Mouse (Mus musculus) intestine, postnatal 0 days (tissue): Measurements from ENCODE around the gene Mafg. TPM values are rescaled to one million over a fixed set of nuclear protein-coding genes. Genes with fewer than 3 reads are reported as not detected.

Experiments used
- ATAC-seq: fragments of 200-750 bp; cut with Nextera tagmentation; 2 replicates; pipeline ENCODE4 v1.8.0; 2017; ENCODE audit warnings: mild to moderate bottlenecking, moderate TSS enrichment, moderate library complexity
- H3K27ac ChIP-seq: fragments of 300-500 bp; sonication (generic); 2 replicates; pipeline ENCODE4 v1.5.1; 2014; ENCODE audit warnings: mild to moderate bottlenecking, low read depth, low read length, moderate library complexity
- H3K27me3 ChIP-seq: fragments of 300-500 bp; sonication (generic); replicated peaks from 2 replicates; pipeline ENCODE4 v1.6.1; 2014; ENCODE audit warnings: low read length, mixed read lengths; ENCODE audit not compliant: control insufficient read depth, insufficient read depth
- H3K36me3 ChIP-seq: fragments of 300-500 bp; sonication (generic); 2 replicates; pipeline ENCODE4 v1.6.1; 2014; ENCODE audit warnings: mild to moderate bottlenecking, moderate library complexity; ENCODE audit not compliant: control insufficient read depth, insufficient read depth
- H3K4me1 ChIP-seq: fragments of 300-500 bp; sonication (generic); replicated peaks from 2 replicates; pipeline ENCODE4 v1.6.1; 2014; ENCODE audit warnings: antibody characterized with exemption, low read length, mixed read lengths; ENCODE audit not compliant: control insufficient read depth, insufficient read depth
- H3K4me2 ChIP-seq: fragments of 300-500 bp; sonication (generic); replicated peaks from 2 replicates; pipeline ENCODE4 v1.6.1; 2014; ENCODE audit warnings: low read depth, mild to moderate bottlenecking, moderate library complexity
- H3K4me3 ChIP-seq: fragments of 300-500 bp; sonication (generic); 2 replicates; pipeline ENCODE4 v1.5.1; 2014; ENCODE audit warnings: low read depth, low read length
- H3K9ac ChIP-seq: fragments of 300-500 bp; sonication (generic); 2 replicates; pipeline ENCODE4 v1.6.1; 2014; ENCODE audit warnings: mild to moderate bottlenecking, low read depth, low read length
- H3K9me3 ChIP-seq: fragments of 300-500 bp; sonication (generic); 2 replicates; pipeline ENCODE4 v1.6.1; 2016; ENCODE audit warnings: mixed run types; ENCODE audit not compliant: control insufficient read depth
- CTCF ChIP-seq: sonication (generic); IDR thresholded peaks from 2 replicates; pipeline ENCODE4 v1.5.1; 2016; ENCODE audit warnings: low read depth, mild to moderate bottlenecking, control low read depth, antibody characterized with exemption, moderate library complexity
- WGBS: fragments of 180-500 bp; shearing (Covaris S2); extraction: QIAGEN DNeasy Blood & Tissue Kit; methylation state at CpG from one replicate; pipeline ENCODE4 v1.1.7; 2014; 5-methylcytosine and 5-hydroxymethylcytosine counted together
- polyA plus RNA-seq: library from polyadenylated mRNA; unstranded; fragments of >200 nt; fragmentation: Nextera tagmentation; extraction: Ambion mirVana; gene quantifications from 2 replicates; pipeline ENCODE4 v1.2.1, GENCODE M21; 2015

Mafg gene
- polyA plus RNA-seq, 1 experiment from 2014 or later: 40.2 TPM

- H3K9me3 ChIP-seq: no peaks in the 10 kb centered on the region
- no peak within 1 kb of the TSS for H3K27ac ChIP-seq
- peak within 1 kb of the TSS; percentile 54 for H3K4me2 ChIP-seq
- no peak within 1 kb of the TSS for H3K9ac ChIP-seq
- H3K27me3 ChIP-seq: 0 out of 2 replicates have a peak, but pooled peaks cover 2% of the 10 kb centered on the region
- no peaks in the 10 kb centered on the region for H3K36me3 ChIP-seq
- no peak for ATAC-seq
- peak within 1 kb of the TSS; percentile 14; the same call in 1 of the 2 replicates for H3K4me3 ChIP-seq
- peaks cover 8% of the 10 kb centered on the region for H3K4me1 ChIP-seq
- no peak for TF ChIP-seq CTCF
- 7% methylated on average over 13 of the region's 13 CpGs for WGBS
These were observed 14.6 kb upstream of the Mafg start, which contains the start of gene Myadml2 for GRCm38 (mm10) chr11:120648001-120648476. Gene Myadml2 (minus strand): TSS chr11:120648158.

GRCm38 (mm10) chr11:120647047-120647830, 13.8 kb upstream of the Mafg start:
- H3K4me1 ChIP-seq: peaks cover 11% of the 10 kb centered on the region
- WGBS: 81% methylated on average over 35 of the region's 35 CpGs
- H3K4me3 ChIP-seq: no peak overlapping the region
- no peak for TF ChIP-seq CTCF
- H3K9ac ChIP-seq: no peak overlapping the region
- 0 out of 2 replicates have a peak, but pooled peaks cover 2% of the 10 kb centered on the region for H3K27me3 ChIP-seq
- no peak overlapping the region for H3K27ac ChIP-seq
- no peaks in the 10 kb centered on the region for H3K36me3 ChIP-seq
- no peak overlapping the region for H3K4me2 ChIP-seq
- no peaks in the 10 kb centered on the region for H3K9me3 ChIP-seq
- ATAC-seq: no peak

- TF ChIP-seq CTCF: no peak
- H3K4me3 ChIP-seq: peak within 1 kb of the TSS; percentile 48
- WGBS: under 1% methylated on average over 15 of the region's 15 CpGs
- 0 out of 2 replicates have a peak, but pooled peaks cover 2% of the 10 kb centered on the region for H3K27me3 ChIP-seq
- H3K36me3 ChIP-seq: no peaks in the 10 kb centered on the region; the same call in 1 of the 2 replicates
- peak within 1 kb of the TSS; percentile 32; the same call in 1 of the 2 replicates for H3K9ac ChIP-seq
- no peak within 1 kb of the TSS for H3K27ac ChIP-seq
- peaks cover 11% of the 10 kb centered on the region for H3K4me1 ChIP-seq
- ATAC-seq: peak; percentile 97
- H3K9me3 ChIP-seq: no peaks in the 10 kb centered on the region
- peak within 1 kb of the TSS; percentile 92 for H3K4me2 ChIP-seq
These were observed 10.2 kb upstream of the Mafg start, which contains the start of gene Pycr1 for GRCm38 (mm10) chr11:120643601-120643987. Gene Pycr1 (minus strand): TSS chr11:120643769.

- under 1% methylated on average over 18 of the region's 18 CpGs for WGBS
- H3K27ac ChIP-seq: no peak overlapping the region
- 0 out of 2 replicates have a peak, but pooled peaks have one; percentile 12 for TF ChIP-seq CTCF
These were observed 9.7 kb upstream of the Mafg start for GRCm38 (mm10) chr11:120642939-120643600.

GRCm38 (mm10) chr11:120641869-120642268, 8.5 kb upstream of the Mafg start:
- Histone ChIP-seq H3K9me3 (no peaks in the 10 kb centered on the region), H3K27me3 (no peaks in the 10 kb centered on the region), H3K4me3 (no peak overlapping the region), H3K27ac (no peak overlapping the region), H3K4me1 (peaks cover 6% of the 10 kb centered on the region), H3K36me3 (no peaks in the 10 kb centered on the region; the same call in 1 of the 2 replicates), H3K9ac (no peak overlapping the region), H3K4me2 (no peak overlapping the region)
- no peak for TF ChIP-seq CTCF
- ATAC-seq: no peak
- 87% methylated on average over 8 of the region's 8 CpGs for WGBS

More at GRCm38 (mm10) chr11:120642939-120643600, 9.7 kb upstream of the Mafg start:
- Histone ChIP-seq H3K9ac (peak overlapping the region; percentile 32; the same call in 1 of the 2 replicates), H3K9me3 (no peaks in the 10 kb centered on the region), H3K4me2 (peak overlapping the region; percentile 92), H3K4me1 (peaks cover 10% of the 10 kb centered on the region), H3K27me3 (0 out of 2 replicates have a peak, but pooled peaks cover under 1% of the 10 kb centered on the region), H3K4me3 (peak overlapping the region; percentile 48), H3K36me3 (no peaks in the 10 kb centered on the region; the same call in 1 of the 2 replicates)
- ATAC-seq: peak; percentile 32; the same call in 1 of the 2 replicates

- H3K36me3 ChIP-seq: no peaks in the 10 kb centered on the region; the same call in 1 of the 2 replicates
- H3K27ac ChIP-seq: no peak overlapping the region
- no peak for ATAC-seq
- H3K9ac ChIP-seq: no peak overlapping the region
- H3K4me3 ChIP-seq: no peak overlapping the region
- H3K4me1 ChIP-seq: peaks cover 6% of the 10 kb centered on the region
- H3K4me2 ChIP-seq: no peak overlapping the region
- TF ChIP-seq CTCF: no peak
- no peaks in the 10 kb centered on the region for H3K9me3 ChIP-seq
- WGBS: 72% methylated on average over 9 of the region's 9 CpGs
- no peaks in the 10 kb centered on the region for H3K27me3 ChIP-seq
These were observed 7.9 kb upstream of the Mafg start for GRCm38 (mm10) chr11:120641255-120641654.
